Mouse (Mus musculus): ENCODE results near the gene Jam3.

Gene Jam3

GRCm38 (mm10) chr9:27154763-27155530, at the start of gene Jam3:
Gene Jam3, minus strand, starts transcription at chr9:27155421.
- DNase-seq (ENCODE audit: low read depth, low spot score): peak; percentile 85

- DNase-seq (ENCODE audit: low read depth, low spot score): no peak
Observed at GRCm38 (mm10) chr9:27204201-27204600, 49.0 kb upstream of the Jam3 start.

- peak; percentile 84 for DNase-seq (ENCODE audit: low read depth, low spot score)
Observed at GRCm38 (mm10) chr9:27203134-27203533, 47.9 kb upstream of the Jam3 start.

- DNase-seq (ENCODE audit: low read depth, low spot score): no peak
Observed at GRCm38 (mm10) chr9:27201472-27202219, 46.4 kb upstream of the Jam3 start.

GRCm38 (mm10) chr9:27193592-27194080, 38.4 kb upstream of the Jam3 start:
- DNase-seq (ENCODE audit: low read depth, low spot score): no peak

- no peak for DNase-seq (ENCODE audit: low read depth, low spot score)
Observed at GRCm38 (mm10) chr9:27192761-27193591, 37.8 kb upstream of the Jam3 start.

GRCm38 (mm10) chr9:27192001-27192760, 37.0 kb upstream of the Jam3 start:
- peak; percentile 80 for DNase-seq (ENCODE audit: low read depth, low spot score)

GRCm38 (mm10) chr9:27191501-27191981, 36.3 kb upstream of the Jam3 start:
- no peak for DNase-seq (ENCODE audit: low read depth, low spot score)

- no peak for DNase-seq (ENCODE audit: low read depth, low spot score)
Observed at GRCm38 (mm10) chr9:27190461-27190860, 35.2 kb upstream of the Jam3 start.

- no peak for DNase-seq (ENCODE audit: low read depth, low spot score)
Observed at GRCm38 (mm10) chr9:27189306-27189705, 34.1 kb upstream of the Jam3 start.

GRCm38 (mm10) chr9:27188677-27189241, 33.5 kb upstream of the Jam3 start:
- no peak for DNase-seq (ENCODE audit: low read depth, low spot score)

- no peak for DNase-seq (ENCODE audit: low read depth, low spot score)
Observed at GRCm38 (mm10) chr9:27185820-27186219, 30.6 kb upstream of the Jam3 start.

GRCm38 (mm10) chr9:27182087-27182486, 26.9 kb upstream of the Jam3 start:
- DNase-seq (ENCODE audit: low read depth, low spot score): no peak

- DNase-seq (ENCODE audit: low read depth, low spot score): no peak
Observed at GRCm38 (mm10) chr9:27180492-27180891, 25.3 kb upstream of the Jam3 start.

- DNase-seq (ENCODE audit: low read depth, low spot score): no peak
Observed at GRCm38 (mm10) chr9:27178935-27179334, 23.7 kb upstream of the Jam3 start.

GRCm38 (mm10) chr9:27176154-27176553, 20.9 kb upstream of the Jam3 start:
- DNase-seq (ENCODE audit: low read depth, low spot score): peak; percentile 58

GRCm38 (mm10) chr9:27175682-27176081, 20.5 kb upstream of the Jam3 start:
- no peak for DNase-seq (ENCODE audit: low read depth, low spot score)

- DNase-seq (ENCODE audit: low read depth, low spot score): no peak
Observed at GRCm38 (mm10) chr9:27175241-27175640, 20.0 kb upstream of the Jam3 start.

- no peak for DNase-seq (ENCODE audit: low read depth, low spot score)
Observed at GRCm38 (mm10) chr9:27174079-27174478, 18.9 kb upstream of the Jam3 start.

GRCm38 (mm10) chr9:27173646-27174045, 18.4 kb upstream of the Jam3 start:
- no peak for DNase-seq (ENCODE audit: low read depth, low spot score)

GRCm38 (mm10) chr9:27172839-27173238, 17.6 kb upstream of the Jam3 start:
- DNase-seq (ENCODE audit: low read depth, low spot score): no peak

Data from brain, embryonic 18.5 days (tissue).